Mouse (Mus musculus) lung, adult 2 months (tissue): Measurements from ENCODE around the gene Espn.
A peak's percentile ranks its signal among the peaks of the same experiment; 100 is the strongest.

Source experiments
- CTCF ChIP-seq: fragments of 200-500 bp; IDR thresholded peaks from 2 replicates; pipeline ENCODE4 v1.5.1; 2011; ENCODE audit warnings: mild to moderate bottlenecking, low read length, control low read depth; ENCODE audit not compliant: insufficient read depth
- POLR2A ChIP-seq: fragments of 200-500 bp; IDR thresholded peaks from 2 replicates; pipeline ENCODE4 v1.6.1; 2011; ENCODE audit warnings: low read depth, mild to moderate bottlenecking, control low read depth, low read length, borderline replicate concordance; ENCODE audit errors: extremely low read depth

- TF ChIP-seq CTCF (peak; percentile 80), POLR2A (no peak)
These were observed 13.5 kb downstream of the Espn start for GRCm38 (mm10) chr4:152138497-152139260.
